Mouse (Mus musculus): ENCODE measurements at regions not wholly inside any gene's neighbourhood (a gene's known extent, or its start where the extent isn't known, plus 50 kb on each side); places are given as distances from the start of the nearest gene placed in this dataset.

GRCm38 (mm10) chr5:112081006-112081405 is 171.3 kb downstream of the Cryba4 start:
- 63% methylated on average over 6 of the region's 6 CpGs for WGBS
- ATAC-seq (ENCODE audit: low FRiP score, low read depth) (no peak), DNase-seq (ENCODE audit: low spot score) (no peak)
- H3K27me3 ChIP-seq (ENCODE audit: control insufficient read depth, insufficient read depth, low read length) = no peaks in the 10 kb centered on the region
- no peak overlapping the region for H3K4me2 ChIP-seq (replicated peaks; ENCODE audit: low read depth, low read length, severe bottlenecking)
- peaks cover 4% of the 10 kb centered on the region; the same call in 1 of the 2 replicates for H3K9me3 ChIP-seq (ENCODE audit: control insufficient read depth, low read length)
- H3K4me1 ChIP-seq (ENCODE audit: control insufficient read depth, insufficient read depth, low read length) = no peaks in the 10 kb centered on the region
- H3K27ac ChIP-seq (replicated peaks; ENCODE audit: low read depth, low read length) = no peak overlapping the region
- no peak for TF ChIP-seq POLR2A (IDR thresholded peaks at IDR 0.05; ENCODE audit: borderline replicate concordance, extremely low read depth, insufficient read depth, insufficient read length)
- H3K9ac ChIP-seq (ENCODE audit: low read depth, low read length, severe bottlenecking) = no peak overlapping the region
- no peaks in the 10 kb centered on the region for H3K36me3 ChIP-seq (ENCODE audit: control insufficient read depth, insufficient read depth, low read length)
- H3K4me3 ChIP-seq (replicated peaks; ENCODE audit: low read length) = no peak overlapping the region

DNA sequence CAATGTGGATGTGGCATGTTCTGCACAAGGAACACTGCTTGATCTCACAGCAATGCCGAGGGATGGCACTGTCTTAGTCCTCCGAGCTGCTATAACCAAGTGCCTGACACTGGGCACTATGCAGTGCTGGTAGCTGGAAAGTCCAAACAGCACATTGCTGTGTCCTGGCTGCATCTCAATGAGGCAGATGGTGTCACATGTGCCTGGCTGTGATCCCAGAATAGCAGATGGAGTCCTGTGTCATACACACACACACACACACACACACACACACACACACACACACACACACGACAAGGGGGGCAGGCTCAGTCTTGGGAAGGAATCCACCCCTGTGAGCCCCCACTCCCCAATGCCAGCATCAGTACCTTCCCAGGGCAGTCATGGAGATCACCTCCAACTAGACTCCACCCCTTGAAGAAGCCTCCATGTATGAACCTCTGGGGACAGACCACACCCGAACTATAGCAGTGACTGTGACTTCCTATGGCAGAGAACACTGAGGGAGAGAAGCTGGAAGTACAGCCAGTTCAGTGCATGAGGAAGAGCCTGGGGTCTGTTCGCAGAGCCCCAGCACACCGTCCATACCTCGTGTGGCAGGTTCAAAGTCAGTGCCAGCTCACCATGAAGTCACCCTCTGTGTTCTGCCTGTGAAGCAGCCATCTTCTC is 160.3 kb downstream of the Cryba4 start:
- Histone ChIP-seq H3K27ac (replicated peaks; ENCODE audit: low read depth, low read length) (no peak overlapping the region), H3K9me3 (ENCODE audit: control insufficient read depth, low read length) (no peaks in the 10 kb centered on the region), H3K36me3 (ENCODE audit: control insufficient read depth, insufficient read depth, low read length) (no peaks in the 10 kb centered on the region), H3K27me3 (ENCODE audit: control insufficient read depth, insufficient read depth, low read length) (no peaks in the 10 kb centered on the region), H3K4me3 (replicated peaks; ENCODE audit: low read length) (no peak overlapping the region), H3K4me2 (replicated peaks; ENCODE audit: low read depth, low read length, severe bottlenecking) (no peak overlapping the region), H3K9ac (ENCODE audit: low read depth, low read length, severe bottlenecking) (no peak overlapping the region), H3K4me1 (ENCODE audit: control insufficient read depth, insufficient read depth, low read length) (no peaks in the 10 kb centered on the region)
- WGBS = 83% methylated on average over 7 of the region's 7 CpGs
- no peak for ATAC-seq (ENCODE audit: low FRiP score, low read depth)
- TF ChIP-seq POLR2A (IDR thresholded peaks at IDR 0.05; ENCODE audit: borderline replicate concordance, extremely low read depth, insufficient read depth, insufficient read length) = no peak
- peak; percentile 29 for DNase-seq (ENCODE audit: low spot score)

DNA sequence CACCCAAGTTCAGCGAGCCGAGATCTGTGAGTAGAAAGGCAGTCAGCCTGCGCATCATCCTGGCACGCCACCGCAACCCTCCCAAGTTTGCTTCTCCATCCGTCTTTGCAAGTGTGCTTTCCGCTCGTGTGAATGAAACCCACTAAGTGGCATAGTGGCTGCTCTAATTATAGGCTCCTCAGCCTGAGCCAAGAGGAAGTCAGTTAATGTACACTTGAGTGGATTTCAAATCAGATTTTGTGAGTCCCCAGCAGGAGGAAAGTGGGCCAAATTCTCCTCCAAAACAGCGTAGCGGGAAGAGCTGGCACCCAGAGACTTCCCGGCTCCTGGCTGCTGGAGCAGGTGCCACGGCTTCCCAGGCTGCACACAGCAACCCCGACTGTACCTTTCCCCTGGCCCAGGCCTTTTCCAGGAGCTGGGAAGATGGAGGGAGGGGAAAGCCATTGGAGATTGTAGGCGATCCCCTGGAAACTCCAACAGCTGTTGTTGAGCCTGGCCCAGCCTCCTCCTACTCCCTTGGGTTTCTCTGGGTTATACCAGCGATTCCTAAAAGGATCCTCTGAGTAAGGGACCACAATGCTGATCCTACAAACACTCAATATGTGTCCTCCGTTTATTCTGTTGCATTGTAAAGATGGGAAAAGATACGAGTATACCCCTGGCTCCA is 158.3 kb downstream of the Cryba4 start:
- Histone ChIP-seq H3K9ac (ENCODE audit: low read depth, low read length, severe bottlenecking) (no peak overlapping the region), H3K36me3 (ENCODE audit: control insufficient read depth, insufficient read depth, low read length) (no peaks in the 10 kb centered on the region), H3K4me1 (ENCODE audit: control insufficient read depth, insufficient read depth, low read length) (no peaks in the 10 kb centered on the region), H3K4me3 (replicated peaks; ENCODE audit: low read length) (no peak overlapping the region), H3K4me2 (replicated peaks; ENCODE audit: low read depth, low read length, severe bottlenecking) (no peak overlapping the region), H3K27me3 (ENCODE audit: control insufficient read depth, insufficient read depth, low read length) (peaks cover 3% of the 10 kb centered on the region; the same call in 1 of the 2 replicates), H3K27ac (replicated peaks; ENCODE audit: low read depth, low read length) (no peak overlapping the region), H3K9me3 (ENCODE audit: control insufficient read depth, low read length) (no peaks in the 10 kb centered on the region)
- ATAC-seq (ENCODE audit: low FRiP score, low read depth) = no peak
- no peak for DNase-seq (ENCODE audit: low spot score)
- TF ChIP-seq POLR2A (IDR thresholded peaks at IDR 0.05; ENCODE audit: borderline replicate concordance, extremely low read depth, insufficient read depth, insufficient read length) = no peak
- 73% methylated on average over 17 of the region's 17 CpGs for WGBS

GRCm38 (mm10) chr5:112098469-112099085 is 153.7 kb downstream of the Cryba4 start:
- Histone ChIP-seq H3K4me2 (replicated peaks; ENCODE audit: low read depth, low read length, severe bottlenecking) (no peak overlapping the region), H3K27ac (replicated peaks; ENCODE audit: low read depth, low read length) (no peak overlapping the region), H3K4me1 (ENCODE audit: control insufficient read depth, insufficient read depth, low read length) (no peaks in the 10 kb centered on the region), H3K9ac (ENCODE audit: low read depth, low read length, severe bottlenecking) (no peak overlapping the region), H3K4me3 (replicated peaks; ENCODE audit: low read length) (no peak overlapping the region), H3K9me3 (ENCODE audit: control insufficient read depth, low read length) (no peaks in the 10 kb centered on the region), H3K27me3 (ENCODE audit: control insufficient read depth, insufficient read depth, low read length) (peaks cover 3% of the 10 kb centered on the region; the same call in 1 of the 2 replicates), H3K36me3 (ENCODE audit: control insufficient read depth, insufficient read depth, low read length) (no peaks in the 10 kb centered on the region)
- ATAC-seq (ENCODE audit: low FRiP score, low read depth) = no peak
- no peak for DNase-seq (ENCODE audit: low spot score)
- WGBS = 72% methylated on average over 22 of the region's 22 CpGs
- TF ChIP-seq POLR2A (IDR thresholded peaks at IDR 0.05; ENCODE audit: borderline replicate concordance, extremely low read depth, insufficient read depth, insufficient read length) = no peak

DNA sequence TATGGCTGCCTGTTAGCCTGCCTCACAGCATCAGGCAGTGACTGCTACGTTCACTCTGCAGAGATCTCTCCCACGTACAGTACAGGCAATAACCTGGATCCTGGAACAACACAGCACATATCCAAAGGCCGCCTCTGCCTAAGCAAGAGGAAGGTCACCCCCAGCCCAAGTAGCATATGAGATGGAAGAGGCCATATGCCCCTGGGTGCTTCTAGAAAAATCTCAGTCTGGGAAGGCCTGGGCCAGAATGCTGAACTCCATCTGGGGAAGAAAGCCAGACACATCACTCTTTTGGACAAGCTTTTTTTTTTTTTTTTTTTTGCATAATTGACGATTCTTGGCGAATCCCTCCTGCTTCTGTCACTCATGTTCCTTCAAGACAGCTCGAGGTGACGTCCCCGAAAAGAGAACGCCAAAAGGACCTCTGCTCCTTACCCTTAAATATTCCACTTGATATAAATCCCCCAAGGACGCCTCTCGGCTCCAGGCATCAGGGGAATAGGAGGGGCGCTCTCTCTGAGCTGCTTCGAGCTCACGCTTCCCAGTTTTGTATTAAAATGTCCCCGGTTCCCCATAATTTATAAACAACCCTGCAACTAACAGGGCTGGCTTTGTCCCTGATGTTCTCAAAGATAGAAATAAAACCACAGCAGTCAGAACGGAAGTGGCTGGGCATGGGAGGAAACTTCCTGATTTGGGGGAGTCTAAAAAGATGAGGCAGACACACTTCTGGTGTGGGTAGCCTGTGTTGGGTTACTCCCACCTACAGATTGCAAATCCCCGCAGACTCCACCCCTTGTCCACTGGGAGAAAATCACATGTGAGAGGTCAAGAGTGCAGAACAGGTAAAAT is 150.4 kb downstream of the Cryba4 start:
- Histone ChIP-seq H3K9ac (ENCODE audit: low read depth, low read length, severe bottlenecking) (no peak overlapping the region), H3K36me3 (ENCODE audit: control insufficient read depth, insufficient read depth, low read length) (no peaks in the 10 kb centered on the region), H3K4me3 (replicated peaks; ENCODE audit: low read length) (no peak overlapping the region), H3K9me3 (ENCODE audit: control insufficient read depth, low read length) (no peaks in the 10 kb centered on the region), H3K4me1 (ENCODE audit: control insufficient read depth, insufficient read depth, low read length) (no peaks in the 10 kb centered on the region), H3K4me2 (replicated peaks; ENCODE audit: low read depth, low read length, severe bottlenecking) (no peak overlapping the region), H3K27ac (replicated peaks; ENCODE audit: low read depth, low read length) (no peak overlapping the region), H3K27me3 (ENCODE audit: control insufficient read depth, insufficient read depth, low read length) (peaks cover 3% of the 10 kb centered on the region; the same call in 1 of the 2 replicates)
- 72% methylated on average over 17 of the region's 17 CpGs for WGBS
- DNase-seq (ENCODE audit: low spot score) (no peak), ATAC-seq (ENCODE audit: low FRiP score, low read depth) (no peak)
- TF ChIP-seq POLR2A (IDR thresholded peaks at IDR 0.05; ENCODE audit: borderline replicate concordance, extremely low read depth, insufficient read depth, insufficient read length) = no peak
